Mouse (Mus musculus) lung, embryonic 16.5 days (tissue): ENCODE measurements around the gene D630003M21Rik. TPM values are rescaled to one million over a fixed set of nuclear protein-coding genes. Genes with fewer than 3 reads are reported as not detected.
A peak's percentile ranks its signal among the peaks of the same experiment; 100 is the strongest.

Source experiments
- ATAC-seq: fragments of 200-750 bp; cut with Nextera tagmentation; 2 replicates; pipeline ENCODE4 v1.8.0; 2017; ENCODE audit warnings: low read depth, mild to moderate bottlenecking, moderate library complexity
- H3K27ac ChIP-seq: fragments of 300-500 bp; sonication (generic); 2 replicates; pipeline ENCODE4 v1.5.1; 2014; ENCODE audit warnings: mild to moderate bottlenecking, control low read depth, low read length
- H3K27me3 ChIP-seq: fragments of 300-500 bp; sonication (generic); 2 replicates; pipeline ENCODE4 v1.6.1; 2014; ENCODE audit warnings: low read depth, low read length, mixed read lengths; ENCODE audit not compliant: control insufficient read depth, insufficient read depth
- H3K36me3 ChIP-seq: fragments of 300-500 bp; sonication (generic); 2 replicates; pipeline ENCODE4 v1.6.1; 2014; ENCODE audit warnings: low read length; ENCODE audit not compliant: control insufficient read depth, insufficient read depth
- H3K4me1 ChIP-seq: fragments of 300-500 bp; sonication (generic); replicated peaks from 2 replicates; pipeline ENCODE4 v1.6.1; 2014; ENCODE audit warnings: low read length, mixed read lengths; ENCODE audit not compliant: control insufficient read depth, insufficient read depth
- H3K4me2 ChIP-seq: fragments of 300-500 bp; sonication (generic); 2 replicates; pipeline ENCODE4 v1.6.1; 2014; ENCODE audit warnings: low read depth, low read length, control low read depth
- H3K4me3 ChIP-seq: fragments of 300-500 bp; sonication (generic); 2 replicates; pipeline ENCODE4 v1.5.1; 2014; ENCODE audit warnings: mild to moderate bottlenecking, low read length, control low read depth
- H3K9ac ChIP-seq: fragments of 300-500 bp; sonication (generic); 2 replicates; pipeline ENCODE4 v1.6.1; 2014; ENCODE audit warnings: low read length, control low read depth
- H3K9me3 ChIP-seq: fragments of 300-500 bp; sonication (generic); 2 replicates; pipeline ENCODE4 v1.6.1; 2016; ENCODE audit warnings: low read length; ENCODE audit not compliant: control insufficient read depth
- WGBS: fragments of 180-500 bp; shearing (Covaris S2); extraction: QIAGEN DNeasy Blood & Tissue Kit; methylation state at CpG from one replicate; pipeline ENCODE4 v1.1.7; 2014; 5-methylcytosine and 5-hydroxymethylcytosine counted together
- polyA plus RNA-seq: library from polyadenylated mRNA; unstranded; fragments of >200 nt; fragmentation: Nextera tagmentation; extraction: Ambion mirVana; gene quantifications from 2 replicates; pipeline ENCODE4 v1.2.1, GENCODE M21; 2015

The D630003M21Rik gene
- polyA plus RNA-seq, 1 experiment from 2014 or later = 4.0 TPM

DNA sequence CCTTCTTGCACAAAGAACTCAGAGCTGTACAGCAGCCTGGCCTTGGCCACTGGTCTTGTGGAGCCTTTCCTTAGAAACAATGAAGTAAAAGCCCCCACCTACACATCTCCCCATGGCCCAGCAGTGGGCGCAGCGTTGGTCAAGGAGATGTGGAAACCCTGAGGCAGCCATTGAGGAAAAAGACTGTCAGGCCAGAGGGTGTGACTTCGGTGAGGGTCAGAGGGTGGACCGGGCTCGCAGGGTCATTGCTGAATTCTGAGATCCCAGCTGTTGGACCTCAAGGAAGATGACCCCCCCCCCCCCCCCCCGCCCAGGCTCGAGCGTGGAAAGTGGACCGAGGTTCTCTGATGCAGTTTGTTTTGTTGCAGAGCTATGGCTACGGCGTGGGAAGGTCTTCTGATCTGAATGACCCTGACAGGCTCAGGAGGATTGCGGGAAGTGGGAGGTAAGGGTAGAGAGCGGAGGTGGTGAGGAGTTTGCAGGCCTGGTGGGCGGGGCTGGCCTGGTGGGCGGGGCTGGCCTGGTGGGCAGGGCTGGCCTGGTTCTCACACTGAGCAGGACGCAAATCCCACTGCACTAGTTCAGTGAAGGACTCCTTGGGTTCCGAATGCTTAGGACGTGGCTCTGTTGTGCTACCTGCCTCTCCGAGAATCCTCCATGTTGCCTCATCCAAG is 50.2 kb downstream of the D630003M21Rik start:
- H3K9me3 ChIP-seq = no peaks in the 10 kb centered on the region
- H3K9ac ChIP-seq = peak overlapping the region; percentile 58
- peak overlapping the region; percentile 63 for H3K4me2 ChIP-seq
- no peaks in the 10 kb centered on the region for H3K27me3 ChIP-seq
- peaks cover 25% of the 10 kb centered on the region for H3K4me1 ChIP-seq
- H3K4me3 ChIP-seq = peak overlapping the region; percentile 38
- WGBS = 10% methylated on average over 18 of the region's 19 CpGs
- no peaks in the 10 kb centered on the region for H3K36me3 ChIP-seq
- H3K27ac ChIP-seq = peak overlapping the region; percentile 48
- ATAC-seq = peak; percentile 91

GRCm38 (mm10) chr2:158178139-158178538 is 50.9 kb downstream of the D630003M21Rik start:
- 73% methylated on average over 4 of the region's 4 CpGs for WGBS
- ATAC-seq = no peak
- H3K36me3 ChIP-seq = no peaks in the 10 kb centered on the region
- no peaks in the 10 kb centered on the region for H3K27me3 ChIP-seq
- no peak overlapping the region for H3K9ac ChIP-seq
- H3K9me3 ChIP-seq = no peaks in the 10 kb centered on the region
- no peak overlapping the region for H3K4me2 ChIP-seq
- peaks cover 25% of the 10 kb centered on the region for H3K4me1 ChIP-seq
- no peak overlapping the region for H3K4me3 ChIP-seq
- H3K27ac ChIP-seq = no peak overlapping the region

DNA sequence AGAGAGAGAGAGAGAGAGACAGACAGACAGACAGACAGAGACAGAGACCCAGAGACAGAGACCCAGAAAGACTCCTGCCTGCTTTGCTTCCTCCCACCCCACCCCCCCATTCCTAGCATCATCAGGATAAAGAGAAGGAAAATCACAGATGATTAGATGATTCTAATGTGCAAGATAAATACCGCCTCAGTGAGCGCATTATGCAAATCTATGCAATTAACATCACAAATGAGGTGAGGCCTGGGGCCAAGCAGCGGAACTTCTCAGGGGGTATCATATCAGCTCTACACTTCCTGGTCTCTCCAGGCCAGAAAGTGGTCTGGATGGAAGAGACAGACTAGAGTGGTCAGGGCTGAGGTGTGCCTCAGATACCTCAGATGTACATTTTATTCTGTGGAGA is 51.4 kb downstream of the D630003M21Rik start:
- H3K4me3 ChIP-seq = no peak overlapping the region
- H3K36me3 ChIP-seq = no peaks in the 10 kb centered on the region
- H3K9ac ChIP-seq = no peak overlapping the region
- no peaks in the 10 kb centered on the region for H3K27me3 ChIP-seq
- H3K9me3 ChIP-seq = no peaks in the 10 kb centered on the region
- 87% methylated on average over 3 of the region's 3 CpGs for WGBS
- no peak for ATAC-seq
- no peak overlapping the region for H3K27ac ChIP-seq
- peaks cover 25% of the 10 kb centered on the region for H3K4me1 ChIP-seq
- H3K4me2 ChIP-seq = no peak overlapping the region

- no peak overlapping the region for H3K9ac ChIP-seq
- no peaks in the 10 kb centered on the region for H3K36me3 ChIP-seq
- no peaks in the 10 kb centered on the region for H3K27me3 ChIP-seq
- H3K4me2 ChIP-seq = no peak overlapping the region
- no peak for ATAC-seq
- no peak overlapping the region for H3K4me3 ChIP-seq
- peaks cover 25% of the 10 kb centered on the region for H3K4me1 ChIP-seq
- H3K27ac ChIP-seq = no peak overlapping the region
- H3K9me3 ChIP-seq = no peaks in the 10 kb centered on the region; the same call in 1 of the 2 replicates
- WGBS = 91% methylated on average over 9 of the region's 9 CpGs
Measured at GRCm38 (mm10) chr2:158176763-158177162, 52.3 kb downstream of the D630003M21Rik start.

DNA sequence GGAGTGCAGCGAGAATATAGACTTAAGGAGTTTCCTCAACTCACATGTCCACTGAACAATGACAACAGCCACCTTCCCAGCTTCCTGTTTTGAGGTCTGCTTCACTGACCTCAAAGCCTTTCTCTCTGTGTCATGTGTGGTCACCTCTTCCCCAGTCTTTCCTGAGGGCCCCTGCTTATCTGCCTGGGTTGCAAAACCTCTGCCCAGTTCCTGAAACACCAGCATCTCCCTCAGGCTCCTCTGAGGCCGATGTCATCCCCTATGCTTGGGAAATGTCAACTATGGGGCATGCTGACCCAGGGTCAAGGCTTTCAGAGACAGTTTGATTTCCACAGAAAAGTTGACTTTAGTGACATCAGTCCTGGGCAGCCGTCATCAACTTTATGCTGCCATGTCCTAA is 53.6 kb downstream of the D630003M21Rik start:
- H3K4me2 ChIP-seq = no peak overlapping the region
- H3K27ac ChIP-seq = no peak overlapping the region; the same call in 1 of the 2 replicates
- H3K9me3 ChIP-seq = no peaks in the 10 kb centered on the region; the same call in 1 of the 2 replicates
- no peaks in the 10 kb centered on the region for H3K36me3 ChIP-seq
- no peak overlapping the region for H3K9ac ChIP-seq
- H3K4me1 ChIP-seq = peaks cover 25% of the 10 kb centered on the region
- no peaks in the 10 kb centered on the region for H3K27me3 ChIP-seq
- no peak overlapping the region for H3K4me3 ChIP-seq
- WGBS = 31% methylated on average over 3 of the region's 3 CpGs
- no peak for ATAC-seq

- no peaks in the 10 kb centered on the region; the same call in 1 of the 2 replicates for H3K9me3 ChIP-seq
- ATAC-seq = no peak
- no peaks in the 10 kb centered on the region for H3K36me3 ChIP-seq
- H3K27me3 ChIP-seq = no peaks in the 10 kb centered on the region
- no peak overlapping the region for H3K4me3 ChIP-seq
- no peak overlapping the region for H3K4me2 ChIP-seq
- WGBS = 72% methylated on average over 15 of the region's 15 CpGs
- peaks cover 24% of the 10 kb centered on the region for H3K4me1 ChIP-seq
- no peak overlapping the region; the same call in 1 of the 2 replicates for H3K27ac ChIP-seq
- H3K9ac ChIP-seq = no peak overlapping the region
Measured at GRCm38 (mm10) chr2:158174958-158175357, 54.1 kb downstream of the D630003M21Rik start.

DNA sequence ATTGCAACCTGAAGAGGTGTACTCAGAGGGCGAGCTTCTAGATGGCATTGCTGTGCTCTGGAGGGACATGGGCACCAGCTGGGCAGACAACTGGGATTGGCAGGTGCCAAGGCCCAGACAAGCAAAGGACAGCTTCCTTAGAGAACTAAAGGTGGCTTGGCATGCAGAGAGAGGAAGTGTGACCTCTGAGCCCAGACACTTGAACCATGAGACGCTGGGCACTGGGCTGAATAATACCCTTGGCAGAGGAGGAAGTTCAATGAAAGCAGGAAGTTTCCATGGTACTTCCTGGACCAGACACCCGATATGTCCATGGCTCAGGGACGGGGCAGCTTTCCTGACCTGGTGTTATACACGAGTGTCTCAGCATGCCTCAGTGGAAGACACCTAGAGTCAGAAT is 54.6 kb downstream of the D630003M21Rik start:
- Histone ChIP-seq H3K9me3 (no peaks in the 10 kb centered on the region; the same call in 1 of the 2 replicates), H3K4me3 (no peak overlapping the region), H3K27me3 (no peaks in the 10 kb centered on the region), H3K27ac (no peak overlapping the region; the same call in 1 of the 2 replicates), H3K4me2 (no peak overlapping the region), H3K36me3 (no peaks in the 10 kb centered on the region), H3K4me1 (peaks cover 19% of the 10 kb centered on the region), H3K9ac (no peak overlapping the region)
- WGBS = 57% methylated on average over 5 of the region's 5 CpGs
- ATAC-seq = no peak

DNA sequence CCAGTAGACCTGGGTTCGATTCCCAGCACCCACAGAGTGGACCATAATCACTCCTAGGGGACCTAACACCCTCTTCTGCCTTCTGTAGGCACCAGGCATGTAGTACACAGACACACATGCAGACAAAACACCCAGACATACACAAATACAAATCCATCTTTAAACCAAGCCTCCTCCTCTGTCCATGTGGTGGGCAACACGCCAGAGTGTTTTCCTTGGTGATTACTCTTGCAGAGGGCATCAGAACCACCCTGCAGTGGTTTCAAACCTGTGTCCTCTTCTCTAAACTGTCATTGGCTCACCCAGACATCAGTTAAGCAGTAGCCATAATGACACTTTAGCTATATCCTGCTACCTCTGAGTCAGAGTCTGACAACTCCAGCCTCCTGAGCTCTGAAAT is 58.6 kb downstream of the D630003M21Rik start:
- Histone ChIP-seq H3K9ac (no peak overlapping the region), H3K9me3 (no peaks in the 10 kb centered on the region; the same call in 1 of the 2 replicates), H3K4me1 (peaks cover 30% of the 10 kb centered on the region), H3K36me3 (no peaks in the 10 kb centered on the region), H3K27me3 (no peaks in the 10 kb centered on the region), H3K27ac (no peak overlapping the region), H3K4me2 (no peak overlapping the region), H3K4me3 (no peak overlapping the region)
- 74% methylated on average over 2 of the region's 2 CpGs for WGBS
- no peak for ATAC-seq

DNA sequence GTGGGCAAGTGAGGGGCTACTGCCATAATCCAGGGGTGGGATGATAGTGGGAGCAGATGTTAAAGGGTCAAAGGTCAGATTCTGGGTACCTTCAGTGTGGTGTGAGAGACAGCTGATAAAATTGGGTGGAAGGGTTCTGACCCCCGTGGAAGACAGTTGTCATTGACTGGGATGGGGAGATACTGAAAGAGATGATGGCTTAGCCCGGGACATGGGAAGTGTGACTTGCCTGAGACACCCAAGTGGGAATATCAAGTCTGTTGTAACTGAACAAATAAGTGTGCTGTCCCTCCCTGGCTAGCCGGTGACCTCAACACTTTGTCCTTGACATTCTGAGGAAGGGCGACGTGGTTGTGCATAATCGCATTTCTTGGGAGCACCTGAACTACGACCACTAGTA is 59.3 kb downstream of the D630003M21Rik start:
- ATAC-seq = 0 out of 2 replicates have a peak, but pooled peaks have one; percentile 2
- H3K36me3 ChIP-seq = no peaks in the 10 kb centered on the region
- WGBS = 76% methylated on average over 7 of the region's 7 CpGs
- no peaks in the 10 kb centered on the region; the same call in 1 of the 2 replicates for H3K9me3 ChIP-seq
- H3K27ac ChIP-seq = no peak overlapping the region; the same call in 1 of the 2 replicates
- H3K4me1 ChIP-seq = peaks cover 25% of the 10 kb centered on the region
- no peak overlapping the region for H3K4me2 ChIP-seq
- H3K9ac ChIP-seq = no peak overlapping the region
- H3K4me3 ChIP-seq = no peak overlapping the region
- no peaks in the 10 kb centered on the region for H3K27me3 ChIP-seq
